Mouse (Mus musculus): ENCODE measurements at regions not wholly inside any gene's neighbourhood (a gene's known extent, or its start where the extent isn't known, plus 50 kb on each side); places are given as distances from the start of the nearest gene placed in this dataset.
"Not testable (repeated sequence)": the region's sequence is repeated elsewhere in the genome, so short reads cannot be mapped to it uniquely, and the experiment has no call there.

GRCm38 (mm10) chr5:82046106-82046505, 1026.2 kb downstream of the Adgrl3 start:
- H3K9me3 ChIP-seq (ENCODE audit: low read length), result no peaks in the 10 kb centered on the region
- no peak overlapping the region for H3K9ac ChIP-seq
- no peaks in the 10 kb centered on the region for H3K36me3 ChIP-seq (ENCODE audit: insufficient read depth)
- H3K4me3 ChIP-seq (ENCODE audit: low read depth, low read length), result no peak overlapping the region
- H3K4me1 ChIP-seq (ENCODE audit: insufficient read depth), result no peaks in the 10 kb centered on the region
- no peak for ATAC-seq
- H3K27me3 ChIP-seq (ENCODE audit: insufficient read depth, low read length), result no peaks in the 10 kb centered on the region
- no peak for DNase-seq
- H3K27ac ChIP-seq (ENCODE audit: low read depth, low read length), result no peak overlapping the region
- H3K4me2 ChIP-seq (ENCODE audit: low read depth), result no peak overlapping the region
- WGBS, result 62% methylated on average over 2 of the region's 2 CpGs
- TF ChIP-seq CTCF (IDR thresholded peaks at IDR 0.05; ENCODE audit: low read depth), result no peak

- H3K36me3 ChIP-seq (ENCODE audit: insufficient read depth), result no peaks in the 10 kb centered on the region
- no peaks in the 10 kb centered on the region for H3K27me3 ChIP-seq (ENCODE audit: insufficient read depth, low read length)
- no peaks in the 10 kb centered on the region for H3K4me1 ChIP-seq (ENCODE audit: insufficient read depth)
- peaks cover 7% of the 10 kb centered on the region; the same call in 1 of the 2 replicates for H3K9me3 ChIP-seq (ENCODE audit: low read length)
- ATAC-seq (no peak), DNase-seq (no peak)
- 94% methylated on average over 2 of the region's 2 CpGs for WGBS
- TF ChIP-seq CTCF (IDR thresholded peaks at IDR 0.05; ENCODE audit: low read depth), result no peak
- H3K4me2 ChIP-seq (ENCODE audit: low read depth), result no peak overlapping the region
- no peak overlapping the region for H3K4me3 ChIP-seq (ENCODE audit: low read depth, low read length)
- H3K9ac ChIP-seq, result no peak overlapping the region
- no peak overlapping the region for H3K27ac ChIP-seq (ENCODE audit: low read depth, low read length)
These were observed 1039.3 kb downstream of the Adgrl3 start for GRCm38 (mm10) chr5:82059108-82059838.

GRCm38 (mm10) chr5:82060679-82061078, 1040.7 kb downstream of the Adgrl3 start:
- DNase-seq, result peak; percentile 22
- Histone ChIP-seq H3K27ac (ENCODE audit: low read depth, low read length) (no peak overlapping the region), H3K4me3 (ENCODE audit: low read depth, low read length) (no peak overlapping the region), H3K4me2 (ENCODE audit: low read depth) (no peak overlapping the region), H3K9ac (no peak overlapping the region), H3K9me3 (ENCODE audit: low read length) (peaks cover 7% of the 10 kb centered on the region; the same call in 1 of the 2 replicates), H3K36me3 (ENCODE audit: insufficient read depth) (no peaks in the 10 kb centered on the region), H3K4me1 (ENCODE audit: insufficient read depth) (no peaks in the 10 kb centered on the region), H3K27me3 (ENCODE audit: insufficient read depth, low read length) (no peaks in the 10 kb centered on the region)
- peak; percentile 43 for TF ChIP-seq CTCF (IDR thresholded peaks at IDR 0.05; ENCODE audit: low read depth)
- no peak for ATAC-seq
- WGBS, result 55% methylated on average over 1 of the region's 1 CpGs

- WGBS, result 91% methylated on average over 13 of the region's 13 CpGs
- not testable (repeated sequence) for H3K4me1 ChIP-seq (ENCODE audit: insufficient read depth); H3K4me3 ChIP-seq (ENCODE audit: low read depth, low read length); H3K9ac ChIP-seq; H3K4me2 ChIP-seq (ENCODE audit: low read depth); H3K9me3 ChIP-seq (ENCODE audit: low read length); H3K27me3 ChIP-seq (ENCODE audit: insufficient read depth, low read length); H3K27ac ChIP-seq (ENCODE audit: low read depth, low read length); ATAC-seq; H3K36me3 ChIP-seq (ENCODE audit: insufficient read depth); DNase-seq
These were observed 1049.3 kb downstream of the Adgrl3 start for GRCm38 (mm10) chr5:82069221-82069620.

- no peak for ATAC-seq
- Histone ChIP-seq H3K4me1 (ENCODE audit: insufficient read depth) (no peaks in the 10 kb centered on the region), H3K36me3 (ENCODE audit: insufficient read depth) (no peaks in the 10 kb centered on the region), H3K9me3 (ENCODE audit: low read length) (no peaks in the 10 kb centered on the region), H3K4me2 (ENCODE audit: low read depth) (no peak overlapping the region), H3K4me3 (ENCODE audit: low read depth, low read length) (no peak overlapping the region), H3K27me3 (ENCODE audit: insufficient read depth, low read length) (no peaks in the 10 kb centered on the region), H3K27ac (ENCODE audit: low read depth, low read length) (no peak overlapping the region), H3K9ac (no peak overlapping the region)
- no peak for DNase-seq
- WGBS, result 84% methylated on average over 2 of the region's 2 CpGs
- TF ChIP-seq CTCF (IDR thresholded peaks at IDR 0.05; ENCODE audit: low read depth), result no peak
These were observed 1069.5 kb downstream of the Adgrl3 start for GRCm38 (mm10) chr5:82089401-82089800.

GRCm38 (mm10) chr5:82103056-82103807, 1083.3 kb downstream of the Adgrl3 start:
- TF ChIP-seq CTCF (IDR thresholded peaks at IDR 0.05; ENCODE audit: low read depth), result no peak
- DNase-seq (no peak), ATAC-seq (no peak)
- 78% methylated on average over 6 of the region's 6 CpGs for whole genome bisulfite sequencing
- no peaks in the 10 kb centered on the region for H3K27me3 ChIP-seq (ENCODE audit: insufficient read depth, low read length)
- H3K9ac ChIP-seq, result no peak overlapping the region
- no peak overlapping the region for H3K27ac ChIP-seq (ENCODE audit: low read depth, low read length)
- no peak overlapping the region for H3K4me2 ChIP-seq (ENCODE audit: low read depth)
- H3K36me3 ChIP-seq (ENCODE audit: insufficient read depth), result no peaks in the 10 kb centered on the region
- H3K9me3 ChIP-seq (ENCODE audit: low read length), result no peaks in the 10 kb centered on the region
- H3K4me1 ChIP-seq (ENCODE audit: insufficient read depth), result no peaks in the 10 kb centered on the region
- H3K4me3 ChIP-seq (ENCODE audit: low read depth, low read length), result no peak overlapping the region

- no peak for TF ChIP-seq CTCF (IDR thresholded peaks at IDR 0.05; ENCODE audit: low read depth)
- Histone ChIP-seq H3K4me2 (ENCODE audit: low read depth) (no peak overlapping the region), H3K9me3 (ENCODE audit: low read length) (no peaks in the 10 kb centered on the region), H3K27me3 (ENCODE audit: insufficient read depth, low read length) (no peaks in the 10 kb centered on the region), H3K4me1 (ENCODE audit: insufficient read depth) (no peaks in the 10 kb centered on the region), H3K4me3 (ENCODE audit: low read depth, low read length) (no peak overlapping the region), H3K36me3 (ENCODE audit: insufficient read depth) (no peaks in the 10 kb centered on the region), H3K27ac (ENCODE audit: low read depth, low read length) (no peak overlapping the region), H3K9ac (no peak overlapping the region)
- 96% methylated on average over 3 of the region's 3 CpGs for WGBS
- ATAC-seq (no peak), DNase-seq (no peak)
These were observed 1083.9 kb downstream of the Adgrl3 start for GRCm38 (mm10) chr5:82103857-82104256.

All from forebrain, postnatal 0 days (tissue).